Mouse (Mus musculus) testis, adult 2 months (tissue): ENCODE measurements around the gene Hdac7. TPM values are rescaled to one million over a fixed set of nuclear protein-coding genes. Genes with fewer than 3 reads are reported as not detected.

Source experiments
- H3K27ac ChIP-seq: fragments of 200-500 bp; 2 replicates; pipeline ENCODE4 v1.5.1; 2012; ENCODE audit warnings: low read depth, low read length; ENCODE audit not compliant: control insufficient read depth, insufficient read depth
- H3K27me3 ChIP-seq: fragments of 200-500 bp; 2 replicates; pipeline ENCODE4 v1.6.1; 2012; ENCODE audit warnings: mild to moderate bottlenecking, low read length, moderate library complexity; ENCODE audit not compliant: control insufficient read depth, insufficient read depth
- H3K36me3 ChIP-seq: fragments of 200-500 bp; 2 replicates; pipeline ENCODE4 v1.6.1; 2012; ENCODE audit warnings: mild to moderate bottlenecking, low read length; ENCODE audit not compliant: control insufficient read depth, insufficient read depth
- H3K4me1 ChIP-seq: fragments of 200-500 bp; 2 replicates; pipeline ENCODE4 v1.6.1; 2012; ENCODE audit warnings: low read length; ENCODE audit not compliant: control insufficient read depth, insufficient read depth
- H3K4me3 ChIP-seq: fragments of 200-500 bp; 2 replicates; pipeline ENCODE4 v1.5.1; 2012; ENCODE audit warnings: low read depth, mild to moderate bottlenecking, low read length, moderate library complexity, mixed read lengths; ENCODE audit not compliant: control insufficient read depth
- CTCF ChIP-seq: fragments of 200-500 bp; IDR thresholded peaks from 2 replicates; pipeline ENCODE4 v1.5.1; 2012; ENCODE audit warnings: low read depth, mild to moderate bottlenecking, inconsistent platforms, low read length, moderate library complexity; ENCODE audit not compliant: control insufficient read depth, insufficient read depth, insufficient replicate concordance
- POLR2A ChIP-seq: fragments of 200-500 bp; IDR thresholded peaks from 2 replicates; pipeline ENCODE4 v1.6.1; 2012; ENCODE audit warnings: low read depth, mild to moderate bottlenecking, inconsistent platforms, low read length, moderate library complexity; ENCODE audit not compliant: control insufficient read depth
- polyA plus RNA-seq: library from polyadenylated mRNA; depleted of rRNA; stranded (reverse); fragments of >200 nt; gene quantifications from 2 replicates; pipeline ENCODE4 v1.2.3, GENCODE M21; 2012

The Hdac7 gene
- polyA plus RNA-seq, 1 experiment: 6.1 TPM

- TF ChIP-seq CTCF (no peak), POLR2A (no peak)
- Histone ChIP-seq H3K4me3 (peak overlapping the region; percentile 83), H3K27me3 (no peaks in the 10 kb centered on the region), H3K27ac (peak overlapping the region; percentile 91), H3K4me1 (peaks cover 5% of the 10 kb centered on the region), H3K36me3 (no peaks in the 10 kb centered on the region)
Observed at GRCm38 (mm10) chr15:97831242-97831986, 12.9 kb downstream of the Hdac7 start.

DNA sequence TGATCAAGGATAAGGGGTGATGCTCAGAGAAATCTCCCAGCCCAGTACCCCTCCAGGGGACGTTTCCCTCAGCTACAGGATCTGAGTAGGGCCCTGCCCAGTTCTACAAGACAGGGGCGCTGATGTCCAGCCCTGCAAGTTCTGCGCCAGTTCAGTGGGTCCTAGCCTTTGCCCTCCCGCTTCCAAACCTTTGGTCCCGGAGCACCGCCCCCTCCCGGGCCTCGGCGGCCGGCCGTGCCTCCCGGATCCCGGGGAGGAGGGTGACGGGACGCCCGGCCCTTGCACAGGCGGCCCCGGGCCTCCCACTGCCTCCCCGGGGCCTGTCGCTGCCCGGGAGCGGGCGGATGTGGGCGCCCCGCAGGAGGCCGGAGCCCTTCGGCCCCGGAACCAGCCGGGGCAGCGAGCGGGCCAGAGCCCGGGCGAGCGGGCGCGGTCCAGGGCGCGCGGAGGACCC, 13.5 kb downstream of the Hdac7 start:
- no peak for TF ChIP-seq POLR2A
- TF ChIP-seq CTCF: no peak
- peak overlapping the region; percentile 62 for H3K4me3 ChIP-seq
- peak overlapping the region; percentile 18; the same call in 1 of the 2 replicates for H3K27ac ChIP-seq
- H3K27me3 ChIP-seq: no peaks in the 10 kb centered on the region
- no peaks in the 10 kb centered on the region for H3K36me3 ChIP-seq
- peaks cover 5% of the 10 kb centered on the region for H3K4me1 ChIP-seq

- Histone ChIP-seq H3K36me3 (no peaks in the 10 kb centered on the region), H3K4me1 (peaks cover 6% of the 10 kb centered on the region), H3K4me3 (peak overlapping the region; percentile 62), H3K27ac (peak overlapping the region; percentile 30; the same call in 1 of the 2 replicates), H3K27me3 (no peaks in the 10 kb centered on the region)
- TF ChIP-seq CTCF (no peak), POLR2A (no peak)
Observed at GRCm38 (mm10) chr15:97830253-97830787, 14.0 kb downstream of the Hdac7 start.

- H3K27me3 ChIP-seq: no peaks in the 10 kb centered on the region
- H3K4me1 ChIP-seq: peaks cover 8% of the 10 kb centered on the region
- no peak overlapping the region for H3K4me3 ChIP-seq
- H3K27ac ChIP-seq: no peak overlapping the region
- TF ChIP-seq CTCF: no peak
- TF ChIP-seq POLR2A: no peak
- no peaks in the 10 kb centered on the region for H3K36me3 ChIP-seq
Observed at GRCm38 (mm10) chr15:97829432-97829831, 14.9 kb downstream of the Hdac7 start.

DNA sequence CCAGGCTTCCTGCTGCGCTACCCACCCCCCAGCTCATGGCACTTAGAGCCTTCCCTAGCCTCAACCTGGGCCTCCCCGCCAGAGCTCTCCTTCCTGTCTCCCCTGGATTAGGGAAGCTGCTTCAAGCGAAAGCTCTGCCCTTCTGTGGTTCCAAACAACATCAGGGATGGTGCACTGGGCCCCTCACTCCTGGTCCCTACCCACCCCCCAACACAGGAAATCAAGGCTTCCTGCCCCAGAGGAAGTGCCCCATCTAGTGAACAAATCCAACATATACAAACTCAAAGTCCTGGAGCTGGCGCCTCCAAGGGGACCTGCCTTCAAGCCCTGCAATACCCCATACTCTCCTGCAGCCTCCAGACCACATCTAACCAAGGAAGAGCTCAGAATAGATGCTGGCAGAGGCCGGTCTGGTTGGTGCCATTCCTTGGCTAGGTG, 15.4 kb downstream of the Hdac7 start:
- Histone ChIP-seq H3K4me1 (peaks cover 8% of the 10 kb centered on the region), H3K27me3 (no peaks in the 10 kb centered on the region)
- TF ChIP-seq CTCF (no peak), POLR2A (no peak)

DNA sequence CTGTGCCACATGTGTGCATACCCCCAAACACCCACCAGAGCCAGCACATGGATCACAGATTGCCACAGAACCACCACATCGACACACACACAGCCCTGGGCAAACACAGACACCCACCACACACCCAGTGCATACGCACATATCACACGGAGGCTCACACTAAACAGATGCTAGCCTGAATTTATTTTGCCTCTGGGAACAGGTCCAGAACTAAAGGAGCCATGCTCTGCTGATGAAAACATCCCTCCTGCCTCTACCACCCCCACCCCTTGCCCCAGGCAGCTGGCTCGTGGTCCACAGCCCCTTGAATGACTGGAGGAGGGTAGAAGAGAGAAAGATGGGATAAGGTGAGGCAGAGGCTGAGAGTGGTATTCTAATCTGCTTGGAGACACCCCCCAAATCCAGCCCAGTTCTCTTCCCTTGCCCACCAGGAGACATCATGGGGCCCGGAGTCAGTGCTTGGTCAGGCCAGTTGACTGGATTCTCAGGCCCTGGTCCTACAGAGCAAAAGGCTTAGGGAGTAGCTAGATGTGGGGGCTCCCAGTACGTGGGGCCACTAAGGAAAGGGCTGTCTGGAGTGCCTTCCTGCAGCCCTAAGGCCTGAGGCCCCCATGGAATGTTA, 16.0 kb downstream of the Hdac7 start:
- TF ChIP-seq CTCF: no peak
- no peak for TF ChIP-seq POLR2A
- H3K4me3 ChIP-seq: no peak overlapping the region
- peaks cover 8% of the 10 kb centered on the region for H3K4me1 ChIP-seq
- H3K36me3 ChIP-seq: no peaks in the 10 kb centered on the region
- H3K27me3 ChIP-seq: no peaks in the 10 kb centered on the region
- H3K27ac ChIP-seq: no peak overlapping the region

More for the DNA sequence above, 15.4 kb downstream of the Hdac7 start:
- no peaks in the 10 kb centered on the region for H3K36me3 ChIP-seq
- H3K27ac ChIP-seq: no peak overlapping the region
- H3K4me3 ChIP-seq: no peak overlapping the region

GRCm38 (mm10) chr15:97827401-97827800, 16.9 kb downstream of the Hdac7 start:
- TF ChIP-seq POLR2A: no peak
- TF ChIP-seq CTCF: no peak
- no peaks in the 10 kb centered on the region for H3K27me3 ChIP-seq
- no peak overlapping the region for H3K27ac ChIP-seq
- no peak overlapping the region for H3K4me3 ChIP-seq
- no peaks in the 10 kb centered on the region for H3K36me3 ChIP-seq
- peaks cover 8% of the 10 kb centered on the region for H3K4me1 ChIP-seq
